Mouse (Mus musculus): Measurements from ENCODE around the gene Grxcr1.

DNA sequence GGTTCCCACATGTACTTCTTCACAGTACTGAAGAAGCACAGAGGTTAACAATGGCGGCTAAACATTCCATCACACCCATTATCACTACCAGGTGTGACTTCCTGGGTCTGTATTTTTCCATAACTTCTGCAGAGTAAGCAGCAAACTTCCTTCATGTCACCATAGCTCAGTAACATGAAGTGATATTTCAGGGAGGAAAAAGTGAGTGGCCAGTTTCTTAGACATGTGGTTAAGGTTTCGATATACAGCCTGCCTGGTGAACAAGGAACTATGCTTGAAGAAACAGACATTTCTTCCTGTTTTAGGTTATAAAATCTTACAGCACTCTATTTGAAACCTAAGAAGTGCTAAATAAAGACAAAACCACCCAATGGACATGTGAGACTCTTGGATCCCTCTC is 1.7 kb downstream of the Grxcr1 start:
- TF ChIP-seq CTCF (IDR thresholded peaks at IDR 0.05; ENCODE audit: low read depth) (no peak), EP300 (IDR thresholded peaks at IDR 0.05; ENCODE audit: low read depth) (no peak)
